Mouse (Mus musculus) liver, embryonic 14.5 days (tissue): Measurements from ENCODE around the gene Plekhf1. TPM values are rescaled to one million over a fixed set of nuclear protein-coding genes. Genes with fewer than 3 reads are reported as not detected.

Experiments
- ATAC-seq: fragments of 200-750 bp; cut with Nextera tagmentation; 2 replicates; pipeline ENCODE4 v1.8.0; 2017; ENCODE audit warnings: moderate number of reproducible peaks, mild to moderate bottlenecking, moderate library complexity; ENCODE audit not compliant: insufficient read depth
- DNase-seq, 3 experiments: peaks; one replicate each; pipeline ENCODE4 v3.0.0-alpha.2; 2012 to 2013; ENCODE audit warnings: low read depth in 3 of 3, low spot score in 3 of 3
- H3K27ac ChIP-seq: fragments of 300-500 bp; sonication (generic); 2 replicates; pipeline ENCODE4 v1.5.1; 2014; ENCODE audit warnings: moderate library complexity, mild to moderate bottlenecking, control low read depth, inconsistent platforms
- H3K27me3 ChIP-seq: fragments of 300-500 bp; sonication (generic); 2 replicates; pipeline ENCODE4 v1.6.1; 2014; ENCODE audit warnings: mild to moderate bottlenecking, low read length, moderate library complexity; ENCODE audit not compliant: control insufficient read depth, insufficient read depth
- H3K36me3 ChIP-seq: fragments of 300-500 bp; sonication (generic); replicated peaks from 2 replicates; pipeline ENCODE4 v1.6.1; 2014; ENCODE audit warnings: low read depth; ENCODE audit not compliant: control insufficient read depth, insufficient read depth
- H3K4me1 ChIP-seq, 2 experiments: fragments of 200-500 bp in 1 of 2; fragments of 300-500 bp in 1 of 2; sonication (generic) in 1 of 2; replicated peaks; 2 replicates each; pipeline ENCODE4 v1.6.1; 2012 to 2014; ENCODE audit warnings: antibody characterized with exemption in 1 of 2, inconsistent platforms in 1 of 2, low read length in 1 of 2; ENCODE audit not compliant: control insufficient read depth in 2 of 2, insufficient read depth in 2 of 2
- H3K4me2 ChIP-seq: fragments of 300-500 bp; sonication (generic); 2 replicates; pipeline ENCODE4 v1.6.1; 2014; ENCODE audit warnings: low read depth, mild to moderate bottlenecking, control low read depth, moderate library complexity
- H3K4me3 ChIP-seq, 2 experiments: fragments of 200-500 bp in 1 of 2; fragments of 300-500 bp in 1 of 2; sonication (generic) in 1 of 2; 2 replicates each; pipeline ENCODE4 v1.5.1; 2012 to 2014; ENCODE audit warnings: low read depth in 2 of 2, low read length in 2 of 2, mild to moderate bottlenecking in 2 of 2, control low read depth in 1 of 2, inconsistent platforms in 1 of 2, moderate library complexity in 1 of 2; ENCODE audit not compliant: insufficient read depth in 1 of 2
- H3K9ac ChIP-seq: fragments of 300-500 bp; sonication (generic); replicated peaks from 2 replicates; pipeline ENCODE4 v1.6.1; 2014; ENCODE audit warnings: mild to moderate bottlenecking, control low read depth, moderate library complexity
- H3K9me3 ChIP-seq: fragments of 300-500 bp; sonication (generic); 2 replicates; pipeline ENCODE4 v1.6.1; 2016; ENCODE audit warnings: low read length, mixed read lengths; ENCODE audit not compliant: control insufficient read depth
- CTCF ChIP-seq: IDR thresholded peaks from 2 replicates; pipeline ENCODE4 v1.5.1; 2016; ENCODE audit warnings: antibody characterized with exemption, low read depth, control low read depth
- EP300 ChIP-seq: IDR thresholded peaks from 2 replicates; pipeline ENCODE4 v1.6.1; 2016; ENCODE audit warnings: antibody characterized with exemption, low read depth
- WGBS: fragments of 180-500 bp; shearing (Covaris S2); extraction: QIAGEN DNeasy Blood & Tissue Kit; methylation state at CpG from one replicate; pipeline ENCODE4 v1.1.7; 2014; ENCODE audit not compliant: insufficient replicate concordance; 5-methylcytosine and 5-hydroxymethylcytosine counted together
- polyA plus RNA-seq, 2 experiments: library from polyadenylated mRNA; depleted of rRNA in 1 of 2; stranded (reverse) in 1 of 2; unstranded in 1 of 2; fragments of >200 nt; fragmentation: Nextera tagmentation in 1 of 2; extraction: Ambion mirVana in 1 of 2; gene quantifications; 2 replicates each; pipeline versions ENCODE4 v1.2.1 to v1.2.3; 2012 to 2014

The Plekhf1 gene
- polyA plus RNA-seq, 2 experiments: 0.26 to 0.37 TPM

- TF ChIP-seq CTCF: no peak
- no peak for TF ChIP-seq EP300
- DNase-seq (peak in 1 of 3 experiments; percentile 40), ATAC-seq (peak; percentile 63)
- Histone ChIP-seq H3K4me1 (peaks cover 0 to 7% of the 10 kb centered on the region in 2 experiments; a peak in 2 of 4 replicates), H3K27ac (peak within 1 kb of the TSS; percentile 26; the same call in 1 of the 2 replicates), H3K9ac (peak within 1 kb of the TSS; percentile 57), H3K9me3 (no peaks in the 10 kb centered on the region), H3K4me3 (peak within 1 kb of the TSS; percentile 61 to 70), H3K27me3 (no peaks in the 10 kb centered on the region), H3K4me2 (peak within 1 kb of the TSS; percentile 85), H3K36me3 (no peaks in the 10 kb centered on the region)
- 3% methylated on average over 28 of the region's 28 CpGs for WGBS
Observed at GRCm38 (mm10) chr7:38182962-38183687, 44.7 kb downstream of the Plekhf1 start, which contains the start of gene 1600014C10Rik. TSS of gene 1600014C10Rik (plus strand) at chr7:38183217.

DNA sequence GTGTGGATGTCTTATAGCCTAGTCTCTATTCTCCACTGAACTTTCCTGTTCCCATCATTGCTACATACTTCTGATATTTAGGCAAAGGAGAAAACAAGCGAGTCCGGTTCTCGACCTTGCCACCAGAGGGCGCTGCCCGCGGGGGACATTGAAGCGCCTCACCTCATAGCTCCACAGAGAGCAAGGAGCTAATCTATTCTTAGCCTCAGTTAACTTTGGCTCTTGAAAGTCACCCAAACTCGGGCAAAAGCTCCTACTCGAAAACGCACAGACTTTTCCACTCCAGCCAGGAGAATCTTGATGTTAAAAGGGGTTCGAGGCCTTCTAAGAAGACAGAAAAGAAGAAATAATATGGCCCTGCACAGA, 45.2 kb downstream of the Plekhf1 start:
- no peak overlapping the region for H3K27ac ChIP-seq
- H3K9me3 ChIP-seq: no peaks in the 10 kb centered on the region
- peak; percentile 68 for ATAC-seq
- TF ChIP-seq EP300: no peak
- peak; percentile 96 for TF ChIP-seq CTCF
- no peaks in the 10 kb centered on the region for H3K27me3 ChIP-seq
- H3K4me1 ChIP-seq: peaks cover 0 to 7% of the 10 kb centered on the region in 2 experiments; a peak in 2 of 4 replicates
- WGBS: 0% methylated on average over 11 of the region's 11 CpGs
- no peaks in the 10 kb centered on the region for H3K36me3 ChIP-seq
- H3K4me3 ChIP-seq: peak overlapping the region; percentile 61 to 70; a peak in 3 of 4 replicates
- no peak overlapping the region for H3K9ac ChIP-seq
- peak overlapping the region; percentile 85 for H3K4me2 ChIP-seq
- peak; percentile 62 to 64 (median 64) for DNase-seq

DNA sequence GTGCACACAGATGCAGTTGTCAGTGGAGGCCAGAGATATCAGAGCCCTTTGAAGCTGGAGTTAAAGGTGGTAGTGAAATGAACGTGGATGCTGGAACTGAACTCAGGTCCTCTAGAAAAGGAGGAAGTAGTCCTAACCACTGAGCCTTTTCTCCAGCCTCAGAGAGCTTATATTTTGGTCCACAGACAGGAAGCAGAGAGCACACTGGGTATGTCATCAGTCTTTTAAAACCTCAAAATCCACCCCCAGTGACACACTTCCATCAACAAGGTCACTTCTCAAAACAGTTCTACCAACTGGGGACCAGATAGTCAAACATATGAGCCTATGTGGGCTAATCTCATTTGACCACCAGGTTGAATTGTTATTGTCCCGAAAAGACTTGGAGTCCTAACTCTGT, 46.5 kb downstream of the Plekhf1 start:
- no peak for DNase-seq
- Histone ChIP-seq H3K9me3 (no peaks in the 10 kb centered on the region), H3K4me3 (no peak overlapping the region), H3K27me3 (no peaks in the 10 kb centered on the region), H3K9ac (no peak overlapping the region), H3K36me3 (no peaks in the 10 kb centered on the region), H3K27ac (no peak overlapping the region), H3K4me1 (peaks cover 0 to 5% of the 10 kb centered on the region in 2 experiments; a peak in 2 of 4 replicates), H3K4me2 (no peak overlapping the region)
- 18% methylated on average over 2 of the region's 2 CpGs for WGBS
- no peak for ATAC-seq
- no peak for TF ChIP-seq EP300
- no peak for TF ChIP-seq CTCF

- ATAC-seq (no peak), DNase-seq (no peak)
- Histone ChIP-seq H3K4me2 (no peak overlapping the region), H3K4me3 (no peak overlapping the region), H3K4me1 (peaks cover 0 to 4% of the 10 kb centered on the region in 2 experiments; a peak in 2 of 4 replicates), H3K9me3 (no peaks in the 10 kb centered on the region), H3K36me3 (no peaks in the 10 kb centered on the region), H3K9ac (no peak overlapping the region), H3K27me3 (no peaks in the 10 kb centered on the region), H3K27ac (no peak overlapping the region)
- no peak for TF ChIP-seq CTCF
- no peak for TF ChIP-seq EP300
- 43% methylated on average over 3 of the region's 3 CpGs for WGBS
Observed at GRCm38 (mm10) chr7:38179896-38180295, 47.9 kb downstream of the Plekhf1 start.

DNA sequence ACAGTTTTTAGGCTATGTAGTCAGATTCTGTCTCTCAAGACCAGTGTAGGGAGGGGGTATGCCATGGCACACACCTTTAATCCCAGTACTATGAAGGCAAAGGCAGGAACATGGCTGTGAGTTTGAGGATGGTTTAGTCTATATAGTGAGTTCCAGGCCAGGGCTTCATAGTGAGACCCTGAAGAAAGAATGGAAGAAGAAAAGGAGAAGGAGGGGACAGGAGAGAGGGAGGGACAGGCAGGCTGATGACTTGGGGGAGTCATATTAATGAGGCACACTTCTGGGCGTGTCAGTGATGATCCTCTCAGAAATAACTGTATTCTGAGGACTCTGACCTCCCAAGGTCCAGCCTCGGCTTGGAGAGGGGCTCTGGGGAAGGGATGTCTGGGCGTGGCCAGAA, 51.8 kb downstream of the Plekhf1 start:
- WGBS: 45% methylated on average over 3 of the region's 3 CpGs

More for the DNA sequence above, 51.8 kb downstream of the Plekhf1 start:
- Histone ChIP-seq H3K9ac (no peak overlapping the region), H3K9me3 (no peaks in the 10 kb centered on the region), H3K27me3 (peaks cover 18% of the 10 kb centered on the region), H3K27ac (no peak overlapping the region), H3K4me2 (no peak overlapping the region), H3K4me1 (no peaks in the 10 kb centered on the region), H3K36me3 (no peaks in the 10 kb centered on the region), H3K4me3 (no peak overlapping the region)
- TF ChIP-seq EP300 (no peak), CTCF (no peak)
- no peak for ATAC-seq
- DNase-seq: no peak
